Mouse (Mus musculus): Measurements from ENCODE around the gene Zbtb20. TPM values are rescaled to one million over a fixed set of nuclear protein-coding genes. Genes with fewer than 3 reads are reported as not detected.

Zbtb20 gene
- polyA plus RNA-seq, 1 experiment from 2014 or later: 44.1 TPM

DNA sequence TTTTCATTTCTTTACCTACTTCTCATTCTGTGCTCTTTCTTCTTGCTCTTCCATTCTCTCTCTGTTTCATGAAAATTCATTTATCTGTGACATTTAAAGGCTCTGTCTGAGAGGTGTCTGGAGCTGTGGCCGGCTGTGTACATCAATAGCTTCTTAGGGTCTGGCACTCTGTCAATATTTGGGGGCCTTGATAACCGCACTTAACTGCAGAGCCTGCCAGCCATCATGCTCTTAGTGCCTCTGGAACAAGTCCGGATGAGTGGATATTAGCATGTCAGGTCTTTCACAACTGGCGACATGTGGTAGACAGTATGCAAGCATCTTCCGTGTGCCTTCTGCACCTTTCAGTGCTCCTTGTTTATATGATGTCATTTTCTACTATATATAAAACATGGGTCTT is 510.7 kb downstream of the Zbtb20 start:
- Histone ChIP-seq H3K36me3 (ENCODE audit: control insufficient read depth, insufficient read depth, low read length) (no peaks in the 10 kb centered on the region), H3K4me1 (ENCODE audit: control insufficient read depth, insufficient read depth, low read length) (no peaks in the 10 kb centered on the region), H3K9me3 (ENCODE audit: control insufficient read depth, low read length) (no peaks in the 10 kb centered on the region), H3K4me3 (ENCODE audit: low read depth, low read length) (no peak overlapping the region), H3K27ac (ENCODE audit: low read depth, low read length) (no peak overlapping the region), H3K9ac (ENCODE audit: low read length) (no peak overlapping the region), H3K27me3 (ENCODE audit: control insufficient read depth, insufficient read depth, low read length) (no peaks in the 10 kb centered on the region), H3K4me2 (ENCODE audit: low read depth) (no peak overlapping the region)
- ATAC-seq (ENCODE audit: insufficient read depth, low FRiP score, low TSS enrichment) (no peak), DNase-seq (ENCODE audit: low spot score) (no peak)
- WGBS: 79% methylated on average over 5 of the region's 5 CpGs

GRCm38 (mm10) chr16:43388389-43388788 is 512.7 kb downstream of the Zbtb20 start:
- ATAC-seq (ENCODE audit: insufficient read depth, low FRiP score, low TSS enrichment) (no peak), DNase-seq (ENCODE audit: low spot score) (no peak)
- H3K4me1 ChIP-seq (ENCODE audit: control insufficient read depth, insufficient read depth, low read length): no peaks in the 10 kb centered on the region
- no peaks in the 10 kb centered on the region for H3K9me3 ChIP-seq (ENCODE audit: control insufficient read depth, low read length)
- no peak overlapping the region for H3K9ac ChIP-seq (ENCODE audit: low read length)
- H3K4me3 ChIP-seq (ENCODE audit: low read depth, low read length): no peak overlapping the region
- no peaks in the 10 kb centered on the region for H3K27me3 ChIP-seq (ENCODE audit: control insufficient read depth, insufficient read depth, low read length)
- no peak overlapping the region for H3K27ac ChIP-seq (ENCODE audit: low read depth, low read length)
- H3K36me3 ChIP-seq (ENCODE audit: control insufficient read depth, insufficient read depth, low read length): no peaks in the 10 kb centered on the region
- 96% methylated on average over 5 of the region's 5 CpGs for WGBS
- H3K4me2 ChIP-seq (ENCODE audit: low read depth): no peak overlapping the region

DNA sequence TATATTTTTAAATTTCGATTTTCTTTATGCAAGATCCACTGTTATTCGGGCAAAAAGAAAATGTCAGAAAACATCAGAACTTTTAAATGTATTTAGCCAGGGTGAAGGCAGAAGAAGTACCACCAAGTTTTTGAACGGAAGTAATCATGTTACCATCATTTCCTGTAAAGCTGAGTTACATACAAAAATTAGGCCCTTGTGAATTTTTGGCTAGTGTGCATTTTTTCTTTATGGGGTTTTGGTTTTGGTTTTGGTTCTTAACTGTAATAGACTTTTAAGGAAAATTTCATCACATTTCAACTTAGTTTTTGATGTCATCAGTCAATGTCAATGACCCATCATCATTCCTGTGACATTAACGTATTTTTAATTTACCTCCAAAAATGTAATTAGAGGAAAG is 514.7 kb downstream of the Zbtb20 start:
- 86% methylated on average over 4 of the region's 4 CpGs for WGBS
- Histone ChIP-seq H3K9me3 (ENCODE audit: control insufficient read depth, low read length) (no peaks in the 10 kb centered on the region), H3K9ac (ENCODE audit: low read length) (no peak overlapping the region), H3K36me3 (ENCODE audit: control insufficient read depth, insufficient read depth, low read length) (no peaks in the 10 kb centered on the region), H3K4me1 (ENCODE audit: control insufficient read depth, insufficient read depth, low read length) (no peaks in the 10 kb centered on the region), H3K27ac (ENCODE audit: low read depth, low read length) (no peak overlapping the region), H3K4me3 (ENCODE audit: low read depth, low read length) (no peak overlapping the region), H3K4me2 (ENCODE audit: low read depth) (no peak overlapping the region), H3K27me3 (ENCODE audit: control insufficient read depth, insufficient read depth, low read length) (no peaks in the 10 kb centered on the region)
- no peak for DNase-seq (ENCODE audit: low spot score)
- no peak for ATAC-seq (ENCODE audit: insufficient read depth, low FRiP score, low TSS enrichment)

- WGBS: 72% methylated on average over 4 of the region's 4 CpGs
- DNase-seq (ENCODE audit: low spot score) (no peak), ATAC-seq (ENCODE audit: insufficient read depth, low FRiP score, low TSS enrichment) (no peak)
- no peak overlapping the region for H3K27ac ChIP-seq (ENCODE audit: low read depth, low read length)
- no peaks in the 10 kb centered on the region for H3K9me3 ChIP-seq (ENCODE audit: control insufficient read depth, low read length)
- no peak overlapping the region for H3K9ac ChIP-seq (ENCODE audit: low read length)
- H3K36me3 ChIP-seq (ENCODE audit: control insufficient read depth, insufficient read depth, low read length): no peaks in the 10 kb centered on the region
- H3K4me3 ChIP-seq (ENCODE audit: low read depth, low read length): no peak overlapping the region
- no peaks in the 10 kb centered on the region for H3K27me3 ChIP-seq (ENCODE audit: control insufficient read depth, insufficient read depth, low read length)
- H3K4me1 ChIP-seq (ENCODE audit: control insufficient read depth, insufficient read depth, low read length): no peaks in the 10 kb centered on the region
- H3K4me2 ChIP-seq (ENCODE audit: low read depth): no peak overlapping the region
Observed at GRCm38 (mm10) chr16:43393382-43393781, 517.7 kb downstream of the Zbtb20 start.

DNA sequence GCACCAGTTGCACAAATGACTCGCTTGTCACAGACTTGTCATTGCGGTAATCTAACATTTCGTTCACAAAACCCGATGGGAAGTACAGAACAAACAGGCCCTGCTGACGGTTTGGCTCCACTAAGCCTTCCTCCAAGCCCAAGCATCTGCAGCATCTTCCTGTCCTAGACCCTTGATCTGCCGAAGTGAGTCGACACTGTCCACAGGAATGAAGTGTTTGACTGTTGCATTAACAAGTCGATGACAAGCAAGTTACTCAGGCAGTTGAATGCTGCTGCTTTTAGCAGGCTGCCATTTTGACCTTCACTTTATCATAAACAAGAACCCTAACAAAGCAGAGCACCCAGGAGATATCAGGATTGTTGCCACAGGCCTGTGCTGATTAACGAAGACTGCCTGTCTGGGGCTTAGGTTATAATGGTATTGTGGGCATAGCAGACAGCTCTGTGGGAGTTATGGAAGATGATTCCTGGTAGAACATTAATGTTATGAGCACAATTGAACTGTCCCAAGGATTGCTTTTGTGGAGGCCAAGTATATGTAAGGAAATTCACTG is 518.4 kb downstream of the Zbtb20 start:
- 89% methylated on average over 9 of the region's 9 CpGs for WGBS
- no peaks in the 10 kb centered on the region for H3K9me3 ChIP-seq (ENCODE audit: control insufficient read depth, low read length)
- DNase-seq (ENCODE audit: low spot score) (no peak), ATAC-seq (ENCODE audit: insufficient read depth, low FRiP score, low TSS enrichment) (no peak)
- no peak overlapping the region for H3K9ac ChIP-seq (ENCODE audit: low read length)
- no peak overlapping the region for H3K4me2 ChIP-seq (ENCODE audit: low read depth)
- no peak overlapping the region for H3K27ac ChIP-seq (ENCODE audit: low read depth, low read length)
- no peaks in the 10 kb centered on the region for H3K36me3 ChIP-seq (ENCODE audit: control insufficient read depth, insufficient read depth, low read length)
- H3K27me3 ChIP-seq (ENCODE audit: control insufficient read depth, insufficient read depth, low read length): no peaks in the 10 kb centered on the region
- no peak overlapping the region for H3K4me3 ChIP-seq (ENCODE audit: low read depth, low read length)
- H3K4me1 ChIP-seq (ENCODE audit: control insufficient read depth, insufficient read depth, low read length): no peaks in the 10 kb centered on the region

GRCm38 (mm10) chr16:43394760-43395159 is 519.1 kb downstream of the Zbtb20 start:
- Histone ChIP-seq H3K4me3 (ENCODE audit: low read depth, low read length) (no peak overlapping the region), H3K4me1 (ENCODE audit: control insufficient read depth, insufficient read depth, low read length) (no peaks in the 10 kb centered on the region), H3K9ac (ENCODE audit: low read length) (no peak overlapping the region), H3K4me2 (ENCODE audit: low read depth) (no peak overlapping the region), H3K36me3 (ENCODE audit: control insufficient read depth, insufficient read depth, low read length) (no peaks in the 10 kb centered on the region), H3K9me3 (ENCODE audit: control insufficient read depth, low read length) (no peaks in the 10 kb centered on the region), H3K27ac (ENCODE audit: low read depth, low read length) (no peak overlapping the region), H3K27me3 (ENCODE audit: control insufficient read depth, insufficient read depth, low read length) (no peaks in the 10 kb centered on the region)
- ATAC-seq (ENCODE audit: insufficient read depth, low FRiP score, low TSS enrichment) (no peak), DNase-seq (ENCODE audit: low spot score) (no peak)
- 90% methylated on average over 2 of the region's 2 CpGs for WGBS

GRCm38 (mm10) chr16:43396849-43397628 is 521.4 kb downstream of the Zbtb20 start:
- no peak for ATAC-seq (ENCODE audit: insufficient read depth, low FRiP score, low TSS enrichment)
- 89% methylated on average over 11 of the region's 11 CpGs for WGBS
- Histone ChIP-seq H3K27ac (ENCODE audit: low read depth, low read length) (no peak overlapping the region), H3K27me3 (ENCODE audit: control insufficient read depth, insufficient read depth, low read length) (no peaks in the 10 kb centered on the region), H3K36me3 (ENCODE audit: control insufficient read depth, insufficient read depth, low read length) (no peaks in the 10 kb centered on the region), H3K4me3 (ENCODE audit: low read depth, low read length) (no peak overlapping the region), H3K4me1 (ENCODE audit: control insufficient read depth, insufficient read depth, low read length) (no peaks in the 10 kb centered on the region), H3K9ac (ENCODE audit: low read length) (no peak overlapping the region), H3K4me2 (ENCODE audit: low read depth) (no peak overlapping the region), H3K9me3 (ENCODE audit: control insufficient read depth, low read length) (no peaks in the 10 kb centered on the region)
- DNase-seq (ENCODE audit: low spot score): no peak

DNA sequence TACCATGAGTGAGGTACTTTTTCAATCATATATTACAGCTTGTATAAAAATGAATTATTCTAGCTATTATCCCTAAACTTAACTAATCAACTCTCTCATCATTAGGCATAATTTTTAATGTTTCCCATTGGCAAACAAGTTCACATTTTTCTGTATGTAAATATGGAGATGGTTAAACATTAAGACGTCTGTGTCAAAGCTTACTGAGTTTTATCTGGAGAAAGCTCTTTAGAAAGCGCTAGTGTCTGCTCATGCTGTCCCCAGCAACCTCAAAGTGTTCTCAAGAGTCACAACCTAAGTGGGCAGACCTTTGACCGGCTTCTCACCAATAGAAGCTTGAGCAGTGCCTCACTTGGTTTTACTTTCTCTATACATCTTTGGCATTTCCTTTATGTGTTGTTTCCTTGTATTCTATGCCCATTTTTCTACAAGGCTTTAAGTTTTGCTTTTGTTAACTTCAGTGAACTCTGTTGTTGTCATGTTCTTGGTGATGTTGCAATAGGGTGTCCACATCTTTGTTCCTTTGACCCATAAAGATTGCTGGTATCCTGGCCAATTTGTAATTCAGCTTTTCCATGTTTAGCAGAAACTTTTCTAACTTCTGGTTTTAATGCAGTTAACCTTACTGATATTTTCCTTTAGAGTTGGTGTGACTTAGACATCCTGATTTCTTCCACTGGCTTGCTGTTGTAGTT is 522.1 kb downstream of the Zbtb20 start:
- Histone ChIP-seq H3K27me3 (ENCODE audit: control insufficient read depth, insufficient read depth, low read length) (no peaks in the 10 kb centered on the region), H3K4me1 (ENCODE audit: control insufficient read depth, insufficient read depth, low read length) (no peaks in the 10 kb centered on the region), H3K4me3 (ENCODE audit: low read depth, low read length) (no peak overlapping the region), H3K9me3 (ENCODE audit: control insufficient read depth, low read length) (no peaks in the 10 kb centered on the region), H3K27ac (ENCODE audit: low read depth, low read length) (no peak overlapping the region), H3K4me2 (ENCODE audit: low read depth) (no peak overlapping the region), H3K9ac (ENCODE audit: low read length) (no peak overlapping the region), H3K36me3 (ENCODE audit: control insufficient read depth, insufficient read depth, low read length) (no peaks in the 10 kb centered on the region)
- ATAC-seq (ENCODE audit: insufficient read depth, low FRiP score, low TSS enrichment) (no peak), DNase-seq (ENCODE audit: low spot score) (no peak)
- 88% methylated on average over 3 of the region's 3 CpGs for WGBS

DNA sequence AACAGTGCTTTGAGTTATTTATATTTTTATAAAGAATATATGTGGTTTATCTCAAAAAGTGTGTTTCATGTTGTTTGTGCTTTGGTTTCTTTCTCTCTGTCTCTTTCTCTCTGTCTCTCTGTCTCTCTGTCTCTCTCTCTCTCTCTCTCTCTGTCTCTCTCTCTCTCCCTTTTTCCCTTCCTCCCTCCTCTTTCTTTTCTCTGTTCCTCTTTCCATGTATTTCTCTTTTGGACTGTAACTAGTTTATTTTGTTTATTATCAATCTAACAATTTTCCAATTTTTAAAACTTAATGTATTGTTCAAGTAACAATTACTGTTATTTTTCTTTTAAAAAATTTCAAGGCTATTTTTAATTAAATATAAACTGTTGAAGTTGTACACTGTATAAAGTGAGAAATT is 523.7 kb downstream of the Zbtb20 start:
- Histone ChIP-seq H3K4me2 (ENCODE audit: low read depth) (no peak overlapping the region), H3K4me1 (ENCODE audit: control insufficient read depth, insufficient read depth, low read length) (no peaks in the 10 kb centered on the region), H3K9ac (ENCODE audit: low read length) (no peak overlapping the region), H3K4me3 (ENCODE audit: low read depth, low read length) (no peak overlapping the region), H3K9me3 (ENCODE audit: control insufficient read depth, low read length) (no peaks in the 10 kb centered on the region), H3K36me3 (ENCODE audit: control insufficient read depth, insufficient read depth, low read length) (no peaks in the 10 kb centered on the region), H3K27me3 (ENCODE audit: control insufficient read depth, insufficient read depth, low read length) (no peaks in the 10 kb centered on the region), H3K27ac (ENCODE audit: low read depth, low read length) (no peak overlapping the region)
- ATAC-seq (ENCODE audit: insufficient read depth, low FRiP score, low TSS enrichment): no peak
- DNase-seq (ENCODE audit: low spot score): no peak

Data from neural tube, embryonic 11.5 days (tissue).